Mouse (Mus musculus): ENCODE data around the gene Mrgprd. TPM values are rescaled to one million over a fixed set of nuclear protein-coding genes. Genes with fewer than 3 reads are reported as not detected.

Gene Mrgprd
- not detected in 2 replicates for polyA plus RNA-seq (2014; fragmentation: Nextera tagmentation; extraction: Ambion mirVana)

DNA sequence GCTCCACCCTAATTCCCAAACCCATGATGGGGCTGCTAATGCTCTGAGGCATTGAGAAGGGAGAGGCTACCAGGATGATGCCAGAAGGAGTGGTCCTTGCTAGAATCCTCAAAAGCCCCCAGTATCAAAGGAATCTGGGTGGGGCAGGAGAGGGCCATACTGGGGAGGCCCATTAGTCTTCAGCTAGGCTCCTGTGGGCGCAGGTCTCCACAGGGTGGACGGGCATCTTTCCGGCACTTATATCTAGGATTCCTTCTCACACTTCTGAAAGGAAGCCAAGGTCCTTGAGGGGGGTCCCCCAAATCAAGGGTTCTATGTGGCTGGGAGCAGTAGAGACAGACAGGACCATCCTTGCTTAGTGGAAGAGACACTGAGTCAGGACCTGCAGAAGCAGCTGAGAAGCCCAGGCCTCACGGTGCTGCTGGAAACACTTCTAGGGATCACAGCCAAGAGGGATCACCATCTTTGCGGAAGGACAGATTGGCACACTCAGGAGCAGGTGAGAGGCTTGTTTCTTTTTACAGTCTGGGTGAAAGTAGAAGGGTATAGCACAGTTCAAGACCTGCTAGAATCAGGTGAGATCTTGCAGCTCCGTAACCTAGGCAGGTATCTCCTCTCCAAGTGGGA is at the start of gene Mrgprd:
TSS of gene Mrgprd (plus strand) at position 51 of the 627 bp plus-strand sequence.
- Histone ChIP-seq H3K4me2 (replicated peaks; ENCODE audit: low read depth, low read length) (no peak within 1 kb of the TSS), H3K9me3 (ENCODE audit: control insufficient read depth, low read length) (no peaks in the 10 kb centered on the region), H3K4me1 (replicated peaks; ENCODE audit: control insufficient read depth, insufficient read depth, low read length) (no peaks in the 10 kb centered on the region), H3K36me3 (ENCODE audit: control insufficient read depth, insufficient read depth, low read length) (no peaks in the 10 kb centered on the region), H3K9ac (ENCODE audit: low read depth, low read length) (no peak within 1 kb of the TSS), H3K27ac (ENCODE audit: low read depth, low read length) (no peak within 1 kb of the TSS), H3K4me3 (ENCODE audit: low read depth, low read length) (no peak within 1 kb of the TSS), H3K27me3 (ENCODE audit: control insufficient read depth, insufficient read depth, low read length) (no peaks in the 10 kb centered on the region)
- no peak for ATAC-seq (ENCODE audit: low FRiP score)
- no peak for DNase-seq (ENCODE audit: low spot score)
- WGBS, result 92% methylated on average over 6 of the region's 6 CpGs

DNA sequence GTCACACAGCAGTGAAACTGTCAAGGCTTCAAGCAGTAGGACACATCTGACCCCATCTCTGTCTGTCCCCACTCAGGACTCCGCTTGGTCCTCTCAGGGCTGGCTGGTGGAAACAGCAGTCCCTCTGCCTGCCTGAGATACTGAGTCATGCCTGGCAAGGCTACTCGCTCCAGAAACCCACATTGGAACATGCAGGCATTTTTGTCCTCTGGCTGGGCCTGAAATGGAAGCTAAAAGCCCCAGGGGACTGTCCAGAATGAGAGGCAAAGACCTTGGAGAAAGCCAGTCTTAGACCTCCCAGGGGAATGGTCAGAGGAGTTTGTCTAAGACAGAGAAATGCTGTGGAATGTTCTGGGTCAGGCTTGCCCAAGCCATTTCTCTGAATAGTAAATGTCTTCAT is 48.6 kb upstream of the Mrgprd start:
- WGBS, result 79% methylated on average over 2 of the region's 2 CpGs
- Histone ChIP-seq H3K27ac (ENCODE audit: low read depth, low read length) (no peak overlapping the region), H3K4me3 (ENCODE audit: low read depth, low read length) (no peak overlapping the region), H3K4me1 (replicated peaks; ENCODE audit: control insufficient read depth, insufficient read depth, low read length) (no peaks in the 10 kb centered on the region), H3K9ac (ENCODE audit: low read depth, low read length) (no peak overlapping the region), H3K4me2 (replicated peaks; ENCODE audit: low read depth, low read length) (no peak overlapping the region), H3K36me3 (ENCODE audit: control insufficient read depth, insufficient read depth, low read length) (no peaks in the 10 kb centered on the region), H3K9me3 (ENCODE audit: control insufficient read depth, low read length) (no peaks in the 10 kb centered on the region), H3K27me3 (ENCODE audit: control insufficient read depth, insufficient read depth, low read length) (no peaks in the 10 kb centered on the region)
- ATAC-seq (ENCODE audit: low FRiP score) (no peak), DNase-seq (ENCODE audit: low spot score) (no peak)

DNA sequence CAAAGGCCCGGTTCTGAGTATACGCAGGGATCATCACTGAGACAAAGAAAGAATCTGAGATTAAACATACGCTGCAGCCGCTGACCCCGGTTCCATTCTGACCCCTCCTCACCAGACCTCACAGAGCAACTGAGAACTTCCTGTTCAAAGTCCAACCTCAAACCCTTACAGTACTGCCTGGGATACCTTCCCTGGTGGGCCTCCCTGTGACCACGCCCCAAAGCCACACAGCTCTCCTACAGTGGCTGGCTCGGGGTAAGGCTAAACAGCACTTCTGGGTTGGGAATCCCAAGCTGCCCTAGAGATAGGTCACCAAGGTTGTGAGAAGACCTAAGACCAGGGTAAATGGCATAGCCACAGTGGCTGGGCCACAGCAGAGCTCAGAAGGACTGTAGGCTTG is 45.7 kb upstream of the Mrgprd start:
- Histone ChIP-seq H3K9me3 (ENCODE audit: control insufficient read depth, low read length) (no peaks in the 10 kb centered on the region), H3K27me3 (ENCODE audit: control insufficient read depth, insufficient read depth, low read length) (no peaks in the 10 kb centered on the region), H3K27ac (ENCODE audit: low read depth, low read length) (no peak overlapping the region), H3K9ac (ENCODE audit: low read depth, low read length) (no peak overlapping the region), H3K36me3 (ENCODE audit: control insufficient read depth, insufficient read depth, low read length) (no peaks in the 10 kb centered on the region), H3K4me3 (ENCODE audit: low read depth, low read length) (no peak overlapping the region), H3K4me1 (replicated peaks; ENCODE audit: control insufficient read depth, insufficient read depth, low read length) (no peaks in the 10 kb centered on the region), H3K4me2 (replicated peaks; ENCODE audit: low read depth, low read length) (no peak overlapping the region)
- DNase-seq (ENCODE audit: low spot score), result no peak
- ATAC-seq (ENCODE audit: low FRiP score), result no peak
- 93% methylated on average over 7 of the region's 7 CpGs for WGBS

DNA sequence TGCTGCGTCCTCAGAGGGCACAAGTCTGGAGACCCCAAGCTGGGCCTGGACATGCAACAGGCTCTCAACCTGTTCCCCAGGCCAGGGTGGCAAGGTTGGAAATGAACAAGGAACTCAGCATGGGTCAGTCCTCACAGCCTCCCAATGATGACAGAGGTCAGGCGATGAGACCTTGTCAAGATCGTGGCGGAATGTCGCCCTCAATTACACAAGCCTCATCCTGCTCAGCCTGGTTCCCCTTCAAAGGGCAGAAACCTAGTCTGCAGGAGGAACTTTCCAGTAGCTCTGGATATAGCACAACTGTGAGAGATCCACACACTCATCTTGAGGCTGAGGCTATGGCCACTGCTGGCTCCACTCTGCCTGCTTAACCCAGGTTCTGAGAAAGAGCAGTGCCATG is 43.7 kb upstream of the Mrgprd start:
- H3K4me2 ChIP-seq (replicated peaks; ENCODE audit: low read depth, low read length), result no peak overlapping the region
- no peaks in the 10 kb centered on the region for H3K36me3 ChIP-seq (ENCODE audit: control insufficient read depth, insufficient read depth, low read length)
- no peaks in the 10 kb centered on the region for H3K9me3 ChIP-seq (ENCODE audit: control insufficient read depth, low read length)
- no peak for DNase-seq (ENCODE audit: low spot score)
- H3K4me3 ChIP-seq (ENCODE audit: low read depth, low read length), result no peak overlapping the region
- H3K9ac ChIP-seq (ENCODE audit: low read depth, low read length), result no peak overlapping the region
- 92% methylated on average over 5 of the region's 5 CpGs for WGBS
- no peak overlapping the region for H3K27ac ChIP-seq (ENCODE audit: low read depth, low read length)
- H3K4me1 ChIP-seq (replicated peaks; ENCODE audit: control insufficient read depth, insufficient read depth, low read length), result no peaks in the 10 kb centered on the region
- no peaks in the 10 kb centered on the region for H3K27me3 ChIP-seq (ENCODE audit: control insufficient read depth, insufficient read depth, low read length)
- no peak for ATAC-seq (ENCODE audit: low FRiP score)

DNA sequence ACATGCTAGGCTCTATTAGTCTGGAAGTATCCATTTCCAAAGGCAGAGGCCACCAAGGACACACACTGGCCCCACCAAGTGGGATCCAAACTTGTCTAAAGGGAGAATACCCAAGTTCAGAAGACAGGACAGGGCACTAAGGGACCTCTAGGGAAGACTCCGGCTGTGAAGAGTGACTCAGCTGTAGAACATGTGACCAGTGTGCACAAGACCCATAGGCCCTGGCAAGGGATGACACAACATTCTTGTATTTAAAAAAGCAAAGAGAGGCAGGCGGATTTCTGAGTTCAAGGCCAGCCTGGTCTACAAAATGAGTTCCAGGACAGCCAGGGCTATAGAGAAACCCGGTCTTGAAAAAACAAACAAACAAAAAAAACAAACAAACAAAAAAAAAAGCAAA is 39.1 kb upstream of the Mrgprd start:
- 84% methylated on average over 3 of the region's 3 CpGs for WGBS
- no peak overlapping the region for H3K4me3 ChIP-seq (ENCODE audit: low read depth, low read length)
- H3K4me1 ChIP-seq (replicated peaks; ENCODE audit: control insufficient read depth, insufficient read depth, low read length), result no peaks in the 10 kb centered on the region
- DNase-seq (ENCODE audit: low spot score) (no peak), ATAC-seq (ENCODE audit: low FRiP score) (no peak)
- H3K9me3 ChIP-seq (ENCODE audit: control insufficient read depth, low read length), result no peaks in the 10 kb centered on the region
- no peak overlapping the region for H3K4me2 ChIP-seq (replicated peaks; ENCODE audit: low read depth, low read length)
- H3K9ac ChIP-seq (ENCODE audit: low read depth, low read length), result no peak overlapping the region
- no peak overlapping the region for H3K27ac ChIP-seq (ENCODE audit: low read depth, low read length)
- H3K36me3 ChIP-seq (ENCODE audit: control insufficient read depth, insufficient read depth, low read length), result no peaks in the 10 kb centered on the region
- no peaks in the 10 kb centered on the region for H3K27me3 ChIP-seq (ENCODE audit: control insufficient read depth, insufficient read depth, low read length)

DNA sequence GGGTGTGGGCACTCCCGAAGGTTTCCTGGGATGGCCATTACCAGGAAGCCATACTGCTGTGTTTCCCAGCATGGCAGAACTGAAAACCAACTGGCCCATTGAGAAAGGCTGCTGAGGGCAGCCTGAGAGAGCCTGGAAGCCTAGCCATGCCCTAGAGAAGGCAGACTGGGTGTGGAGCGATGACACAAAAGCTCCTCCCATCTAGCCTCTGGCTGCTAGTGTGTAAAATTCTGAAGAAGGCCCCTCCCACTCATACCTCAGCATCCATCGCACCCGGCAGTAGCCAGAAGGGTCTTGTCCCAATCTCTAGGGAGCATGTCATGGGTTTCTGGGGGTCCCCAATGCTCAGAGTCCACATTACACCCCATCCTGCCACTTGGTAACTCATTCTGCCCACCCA is 33.2 kb upstream of the Mrgprd start:
- no peaks in the 10 kb centered on the region for H3K27me3 ChIP-seq (ENCODE audit: control insufficient read depth, insufficient read depth, low read length)
- H3K4me3 ChIP-seq (ENCODE audit: low read depth, low read length), result no peak overlapping the region
- H3K4me1 ChIP-seq (replicated peaks; ENCODE audit: control insufficient read depth, insufficient read depth, low read length), result 0 out of 2 replicates have a peak, but pooled peaks cover 5% of the 10 kb centered on the region
- WGBS, result 82% methylated on average over 4 of the region's 4 CpGs
- H3K27ac ChIP-seq (ENCODE audit: low read depth, low read length), result no peak overlapping the region
- no peak overlapping the region; the same call in 1 of the 2 replicates for H3K4me2 ChIP-seq (replicated peaks; ENCODE audit: low read depth, low read length)
- DNase-seq (ENCODE audit: low spot score), result no peak
- H3K9ac ChIP-seq (ENCODE audit: low read depth, low read length), result no peak overlapping the region
- no peaks in the 10 kb centered on the region for H3K9me3 ChIP-seq (ENCODE audit: control insufficient read depth, low read length)
- H3K36me3 ChIP-seq (ENCODE audit: control insufficient read depth, insufficient read depth, low read length), result no peaks in the 10 kb centered on the region
- ATAC-seq (ENCODE audit: low FRiP score), result no peak

DNA sequence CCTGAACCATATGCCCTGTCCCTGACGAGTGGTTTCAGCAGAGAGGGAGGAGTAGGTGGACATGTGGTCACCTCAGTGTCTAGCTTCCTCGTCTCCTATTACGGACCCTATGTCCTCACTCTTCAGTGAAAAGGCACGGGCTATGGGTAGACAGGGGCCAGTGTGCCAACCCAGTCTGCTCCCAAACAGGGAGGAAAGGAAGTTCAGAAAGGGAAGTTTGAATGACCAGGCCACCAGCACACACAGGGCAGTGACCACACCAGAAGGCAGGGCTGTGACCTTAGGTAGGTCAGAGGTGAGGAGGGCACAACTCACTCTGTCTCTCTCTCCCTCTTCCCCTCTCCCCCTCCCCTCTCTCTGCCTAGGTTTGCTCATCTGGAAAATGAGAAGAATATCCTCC is 31.6 kb upstream of the Mrgprd start:
- Histone ChIP-seq H3K27ac (ENCODE audit: low read depth, low read length) (no peak overlapping the region), H3K27me3 (ENCODE audit: control insufficient read depth, insufficient read depth, low read length) (no peaks in the 10 kb centered on the region), H3K4me1 (replicated peaks; ENCODE audit: control insufficient read depth, insufficient read depth, low read length) (0 out of 2 replicates have a peak, but pooled peaks cover 5% of the 10 kb centered on the region), H3K9ac (ENCODE audit: low read depth, low read length) (peak overlapping the region; percentile 66), H3K4me2 (replicated peaks; ENCODE audit: low read depth, low read length) (peak overlapping the region; percentile 65), H3K4me3 (ENCODE audit: low read depth, low read length) (peak overlapping the region; percentile 45), H3K9me3 (ENCODE audit: control insufficient read depth, low read length) (no peaks in the 10 kb centered on the region), H3K36me3 (ENCODE audit: control insufficient read depth, insufficient read depth, low read length) (no peaks in the 10 kb centered on the region)
- ATAC-seq (ENCODE audit: low FRiP score) (no peak), DNase-seq (ENCODE audit: low spot score) (no peak)
- 56% methylated on average over 4 of the region's 4 CpGs for WGBS

DNA sequence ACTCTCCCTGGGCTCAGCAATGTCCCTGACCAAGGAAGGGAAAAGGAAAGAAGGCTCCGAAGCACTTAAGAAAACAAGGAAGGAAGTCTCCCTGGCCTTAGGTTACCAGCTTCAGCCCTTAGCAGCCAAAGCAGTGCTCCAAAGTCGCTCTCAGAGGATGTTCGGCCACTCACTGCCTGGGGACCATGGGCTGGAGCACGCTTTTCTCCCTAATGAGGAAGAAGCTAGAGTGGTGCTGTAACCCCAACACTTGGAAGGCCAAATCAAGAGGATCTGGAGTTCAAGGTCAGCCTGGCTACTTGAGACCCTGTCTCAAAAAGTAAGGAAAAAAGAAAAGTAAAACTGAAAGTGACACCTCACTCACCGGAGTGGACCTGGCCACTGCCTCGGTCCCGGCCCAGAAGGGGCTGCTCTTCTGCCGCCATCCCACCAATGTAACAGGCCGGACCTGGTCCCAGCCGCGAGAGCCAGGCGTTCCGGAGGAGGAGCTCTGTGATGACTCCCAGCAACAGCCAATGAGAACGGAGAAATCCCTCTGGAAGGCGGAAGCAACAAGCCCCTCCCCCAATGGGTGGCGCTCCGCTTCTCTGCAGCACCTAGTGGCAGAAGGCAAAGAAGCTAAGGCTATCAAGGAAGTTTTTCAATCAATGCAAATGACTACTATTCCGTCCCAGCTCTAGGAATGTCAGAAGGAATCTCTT is 31.0 kb upstream of the Mrgprd start, which contains the start of gene Tpcn2:
TSS of gene Tpcn2 (minus strand) at position 525 of the 701 bp plus-strand sequence.
- Histone ChIP-seq H3K27ac (ENCODE audit: low read depth, low read length) (no peak within 1 kb of the TSS), H3K36me3 (ENCODE audit: control insufficient read depth, insufficient read depth, low read length) (no peaks in the 10 kb centered on the region), H3K9me3 (ENCODE audit: control insufficient read depth, low read length) (no peaks in the 10 kb centered on the region), H3K4me1 (replicated peaks; ENCODE audit: control insufficient read depth, insufficient read depth, low read length) (0 out of 2 replicates have a peak, but pooled peaks cover 5% of the 10 kb centered on the region), H3K27me3 (ENCODE audit: control insufficient read depth, insufficient read depth, low read length) (no peaks in the 10 kb centered on the region), H3K9ac (ENCODE audit: low read depth, low read length) (peak within 1 kb of the TSS; percentile 66), H3K4me2 (replicated peaks; ENCODE audit: low read depth, low read length) (peak within 1 kb of the TSS; percentile 65), H3K4me3 (ENCODE audit: low read depth, low read length) (peak within 1 kb of the TSS; percentile 45)
- WGBS, result 3% methylated on average over 18 of the region's 18 CpGs
- ATAC-seq (ENCODE audit: low FRiP score) (peak; percentile 91), DNase-seq (ENCODE audit: low spot score) (peak; percentile 93)

DNA sequence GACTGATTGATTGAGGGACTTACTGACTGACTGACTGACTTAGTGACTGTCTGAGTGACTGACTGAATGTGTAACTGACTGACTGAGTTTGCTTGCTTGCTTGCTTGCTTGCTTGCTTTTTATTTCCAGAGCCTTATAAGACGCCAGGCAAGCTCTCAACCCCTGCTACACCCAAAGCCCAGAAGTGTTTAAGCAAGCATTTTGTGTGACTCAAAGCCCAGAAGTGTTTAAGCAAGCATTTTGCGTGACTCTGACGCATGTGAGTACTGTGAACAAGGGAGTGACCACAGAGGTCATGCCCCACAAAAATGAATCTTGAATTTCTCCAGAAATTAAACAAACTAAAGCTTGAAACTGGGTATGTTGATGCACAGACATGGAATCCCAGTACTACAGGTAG is 30.3 kb upstream of the Mrgprd start:
- no peak for ATAC-seq (ENCODE audit: low FRiP score)

More for the DNA sequence above, 30.3 kb upstream of the Mrgprd start:
- 72% methylated on average over 3 of the region's 3 CpGs for WGBS
- DNase-seq (ENCODE audit: low spot score), result no peak
- H3K4me3 ChIP-seq (ENCODE audit: low read depth, low read length), result no peak overlapping the region
- H3K36me3 ChIP-seq (ENCODE audit: control insufficient read depth, insufficient read depth, low read length), result no peaks in the 10 kb centered on the region
- H3K4me2 ChIP-seq (replicated peaks; ENCODE audit: low read depth, low read length), result 0 out of 2 replicates have a peak overlapping the region, but pooled peaks have one; percentile 65
- 0 out of 2 replicates have a peak, but pooled peaks cover 5% of the 10 kb centered on the region for H3K4me1 ChIP-seq (replicated peaks; ENCODE audit: control insufficient read depth, insufficient read depth, low read length)
- H3K9me3 ChIP-seq (ENCODE audit: control insufficient read depth, low read length), result no peaks in the 10 kb centered on the region
- H3K27me3 ChIP-seq (ENCODE audit: control insufficient read depth, insufficient read depth, low read length), result no peaks in the 10 kb centered on the region
- no peak overlapping the region for H3K9ac ChIP-seq (ENCODE audit: low read depth, low read length)
- no peak overlapping the region for H3K27ac ChIP-seq (ENCODE audit: low read depth, low read length)
